Mouse (Mus musculus): ENCODE measurements around the gene Dpep2nb. TPM values are rescaled to one million over a fixed set of nuclear protein-coding genes. Genes with fewer than 3 reads are reported as not detected.

Gene Dpep2nb
- total and polyA plus RNA-seq, 3 experiments, result not detected

- Histone ChIP-seq H3K79me2 (replicated peaks; ENCODE audit: control insufficient read depth, extremely low read depth, insufficient read depth, poor library complexity, severe bottlenecking) (peaks cover 2% of the 10 kb centered on the region; the same call in 1 of the 2 replicates), H3K9me3 (replicated peaks; ENCODE audit: low read length) (no peaks in the 10 kb centered on the region), H3K4me2 (ENCODE audit: insufficient read depth, low read depth, poor library complexity, severe bottlenecking) (no peak overlapping the region), H3K36me3 (replicated peaks in 1 of 2; ENCODE audit: control insufficient read depth in 1 of 2, insufficient read depth in 1 of 2, low read length in 1 of 2) (peaks cover 0 to 10% of the 10 kb centered on the region in 2 experiments), H3K27me3 (replicated peaks) (no peaks in the 10 kb centered on the region), H3K4me1 (ENCODE audit: control insufficient read depth in 1 of 2, insufficient read depth in 2 of 2) (peaks cover 5 to 24% of the 10 kb centered on the region in 2 experiments), H3K27ac (ENCODE audit: insufficient read depth, low read depth) (no peak overlapping the region), H3K9ac (ENCODE audit: insufficient read depth, low read depth) (no peak overlapping the region), H3K4me3 (replicated peaks in 1 of 3; ENCODE audit: low read depth in 2 of 3, low read length in 2 of 3, poor library complexity in 1 of 3) (no peak overlapping the region)
- DNase-seq (ENCODE audit: extremely low read depth), result no peak
- in situ Hi-C loops (cut with MboI; ENCODE audit: low pct_ligation_motif_present, low pct_unique_long_range_greater_than_20kb, low sequenced_read_pairs) (no loop called here), dilution Hi-C loops (cut with MboI; ENCODE audit: extremely low pct_ligation_motif_present, extremely low pct_unique_long_range_greater_than_20kb, low sequenced_read_pairs) (no loop called here)
- TF ChIP-seq USF1 (IDR thresholded peaks at IDR 0.05; ENCODE audit: low read depth, low read length), result no peak
- TF ChIP-seq CHD2 (IDR thresholded peaks at IDR 0.05; ENCODE audit: low read length), result no peak
- no peak for TF ChIP-seq USF2 (conservative IDR thresholded peaks at IDR 0.05; ENCODE audit: low read depth, low read length)
- no peak for TF ChIP-seq KAT2A (IDR thresholded peaks at IDR 0.05; ENCODE audit: insufficient replicate concordance, low read length)
- TF ChIP-seq HCFC1 (IDR thresholded peaks at IDR 0.05; ENCODE audit: low read depth, low read length), result no peak
- no peak for TF ChIP-seq JUND (conservative IDR thresholded peaks at IDR 0.05; ENCODE audit: low read depth, low read length)
- no peak for TF ChIP-seq PAX5 (IDR thresholded peaks at IDR 0.05; ENCODE audit: low read length)
- TF ChIP-seq ELF1 (IDR thresholded peaks at IDR 0.05; ENCODE audit: low read depth, low read length), result no peak
- no peak for TF ChIP-seq SIN3A (IDR thresholded peaks at IDR 0.05; ENCODE audit: low read length)
- TF ChIP-seq JUN (IDR thresholded peaks at IDR 0.05; ENCODE audit: insufficient read depth, low read depth, low read length), result no peak
Measured at GRCm38 (mm10) chr8:106004538-106005207, 1.1 kb downstream of the Dpep2nb start.

DNA sequence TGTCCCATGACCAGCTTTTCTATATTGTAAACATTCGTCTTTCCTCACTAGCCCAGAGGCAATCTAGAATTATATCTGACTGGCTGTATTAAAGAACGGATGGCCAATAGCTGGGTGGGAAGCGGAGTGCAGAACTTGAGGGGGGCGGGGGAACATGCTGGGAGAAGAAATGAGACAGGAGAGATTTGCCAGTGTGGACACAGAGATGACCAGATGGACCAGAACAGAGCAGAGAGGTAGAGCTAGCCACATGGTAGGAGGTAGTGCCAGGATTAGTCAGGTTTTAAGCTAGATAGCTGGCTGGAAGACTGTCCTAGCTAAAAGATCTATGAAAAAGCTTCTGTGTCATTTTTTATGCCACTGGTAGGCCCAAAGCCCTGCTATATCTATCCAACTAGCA is 3.9 kb downstream of the Dpep2nb start:
- Histone ChIP-seq H3K79me2 (replicated peaks; ENCODE audit: control insufficient read depth, extremely low read depth, insufficient read depth, poor library complexity, severe bottlenecking) (no peaks in the 10 kb centered on the region), H3K27ac (ENCODE audit: insufficient read depth, low read depth) (no peak overlapping the region), H3K36me3 (replicated peaks in 1 of 2; ENCODE audit: control insufficient read depth in 1 of 2, insufficient read depth in 1 of 2, low read length in 1 of 2) (no peaks in the 10 kb centered on the region), H3K4me3 (replicated peaks in 1 of 3; ENCODE audit: low read depth in 2 of 3, low read length in 2 of 3, poor library complexity in 1 of 3) (no peak overlapping the region), H3K9me3 (replicated peaks; ENCODE audit: low read length) (no peaks in the 10 kb centered on the region), H3K27me3 (replicated peaks) (no peaks in the 10 kb centered on the region), H3K4me1 (ENCODE audit: control insufficient read depth in 1 of 2, insufficient read depth in 2 of 2) (peaks cover 0 to 10% of the 10 kb centered on the region in 2 experiments; a peak in 2 of 4 replicates), H3K9ac (ENCODE audit: insufficient read depth, low read depth) (no peak overlapping the region), H3K4me2 (ENCODE audit: insufficient read depth, low read depth, poor library complexity, severe bottlenecking) (no peak overlapping the region)
- in situ Hi-C loops (cut with MboI; ENCODE audit: low pct_ligation_motif_present, low pct_unique_long_range_greater_than_20kb, low sequenced_read_pairs), result no loop called here
- dilution Hi-C loops (cut with MboI; ENCODE audit: extremely low pct_ligation_motif_present, extremely low pct_unique_long_range_greater_than_20kb, low sequenced_read_pairs), result no loop called here
- TF ChIP-seq UBTF (IDR thresholded peaks at IDR 0.05; ENCODE audit: low read depth, low read length) (no peak), KAT2A (IDR thresholded peaks at IDR 0.05; ENCODE audit: insufficient replicate concordance, low read length) (no peak), ELF1 (IDR thresholded peaks at IDR 0.05; ENCODE audit: low read depth, low read length) (no peak), IRF4 (IDR thresholded peaks at IDR 0.05; ENCODE audit: low read depth, low read length) (no peak), TBP (conservative IDR thresholded peaks at IDR 0.05; ENCODE audit: low read depth, low read length) (no peak), MXI1 (IDR thresholded peaks at IDR 0.05; ENCODE audit: low read depth, low read length) (no peak)
- DNase-seq (ENCODE audit: extremely low read depth), result no peak
